Mouse (Mus musculus): ENCODE measurements around the gene Bach2. TPM values are rescaled to one million over a fixed set of nuclear protein-coding genes. Genes with fewer than 3 reads are reported as not detected.

Bach2 gene
- total RNA-seq, 2 experiments from 2014 or later, result 4.7 to 6.4 TPM

DNA sequence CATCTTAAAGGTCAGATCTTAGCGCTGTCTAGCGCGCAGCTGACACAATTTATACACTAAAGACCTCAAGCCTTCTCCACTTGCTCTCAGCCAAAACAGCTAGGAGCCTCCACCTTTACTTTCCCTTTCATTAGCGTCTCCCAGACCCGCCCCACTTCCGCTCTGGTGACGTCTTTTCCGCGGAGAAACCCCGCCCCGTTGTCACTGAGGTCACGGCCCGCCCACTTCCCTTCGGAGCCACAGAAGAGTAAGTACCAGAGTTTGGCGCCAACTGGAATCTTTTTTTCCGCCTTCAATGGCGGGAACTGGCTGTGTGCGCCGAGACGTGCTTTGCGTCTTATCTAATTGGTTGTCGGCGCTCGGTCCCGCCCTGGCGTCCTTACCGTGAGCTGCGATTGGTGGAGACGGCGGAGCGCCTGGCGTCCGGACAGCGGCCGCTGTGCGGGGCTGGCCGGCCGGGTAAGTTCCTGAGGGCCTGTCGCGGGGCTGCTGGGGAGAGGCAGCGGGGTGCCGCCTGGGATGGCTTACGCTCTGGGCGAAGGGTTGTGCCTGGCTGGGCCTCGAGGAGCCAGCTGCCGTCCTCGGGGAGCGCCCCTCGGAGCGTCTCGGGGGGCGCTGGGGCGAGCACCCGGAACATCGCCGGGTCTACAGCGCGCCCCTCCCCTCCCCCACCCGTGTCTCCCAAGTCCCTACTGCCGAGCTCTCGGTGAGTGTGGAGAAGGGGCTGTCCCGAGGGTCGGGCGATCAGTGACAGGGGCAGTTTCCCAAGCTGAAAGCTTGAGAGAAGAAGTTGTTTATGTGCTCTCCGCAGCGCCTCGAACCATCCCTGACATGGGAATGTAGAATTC, 376.7 kb downstream of the Bach2 start, which contains the start of gene Casp8ap2:
Gene Casp8ap2, plus strand, starts transcription at position 418 of the 848 bp plus-strand sequence.
- intact Hi-C loops (cut with DNase I; ENCODE audit: low total_unique reads), result no loop called here
- peak; percentile 98 for DNase-seq

DNA sequence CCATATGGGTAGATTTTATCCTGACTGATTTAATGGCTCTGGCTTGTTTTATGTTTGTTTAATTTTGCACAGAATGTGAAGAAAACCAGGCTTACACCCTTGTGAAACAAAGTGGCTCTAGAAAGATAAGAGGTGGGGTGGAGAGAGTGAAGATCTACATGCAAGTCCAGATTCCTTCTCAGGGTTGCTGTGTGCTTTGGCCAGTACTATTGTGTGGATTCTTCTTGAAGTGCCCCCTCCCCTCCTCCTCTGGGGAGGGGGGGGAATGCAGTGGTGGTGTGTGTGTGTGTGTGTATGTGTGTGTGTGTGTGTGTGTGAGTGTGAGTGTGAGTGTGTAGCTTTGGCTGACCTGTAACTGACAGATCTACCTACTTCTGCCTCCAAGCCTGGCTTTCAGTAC, 383.0 kb downstream of the Bach2 start:
- no peak for DNase-seq
- intact Hi-C loops (cut with DNase I; ENCODE audit: low total_unique reads), result no loop called here
